Mouse (Mus musculus) G1E (cell line): ENCODE measurements around the gene Erv3. TPM values are rescaled to one million over a fixed set of nuclear protein-coding genes. Genes with fewer than 3 reads are reported as not detected.
"Not testable (repeated sequence)": the region's sequence is repeated elsewhere in the genome, so short reads cannot be mapped to it uniquely, and the experiment has no call there.

ENCODE experiments used
- ATAC-seq: 2 replicates; pipeline ENCODE4 v1.8.0; 2016; ENCODE audit warnings: mild to moderate bottlenecking; ENCODE audit not compliant: insufficient number of reproducible peaks, poor library complexity, low FRiP score, severe bottlenecking; ENCODE audit errors: extremely low read depth
- DNase-seq: peaks from one replicate; pipeline ENCODE4 v3.0.0; 2012; ENCODE audit warnings: low spot score
- H3K27me3 ChIP-seq: 2 replicates; pipeline ENCODE4 v1.6.1; 2012; ENCODE audit warnings: mild to moderate bottlenecking, low read length, inconsistent platforms; ENCODE audit not compliant: insufficient read depth
- H3K36me3 ChIP-seq: replicated peaks from 2 replicates; pipeline ENCODE3; 2012; ENCODE audit warnings: mild to moderate bottlenecking, inconsistent platforms
- H3K4me1 ChIP-seq: 2 replicates; pipeline ENCODE4 v1.6.1; 2012; ENCODE audit warnings: low read depth, low read length, inconsistent platforms, mixed read lengths; ENCODE audit not compliant: insufficient read depth
- H3K4me3 ChIP-seq: 2 replicates; pipeline ENCODE4 v1.5.1; 2012; ENCODE audit warnings: low read depth, mild to moderate bottlenecking, inconsistent platforms, low read length, moderate library complexity, mixed read lengths
- H3K9me3 ChIP-seq: replicated peaks from 2 replicates; pipeline ENCODE4 v1.6.1; 2012; ENCODE audit warnings: inconsistent platforms
- CTCF ChIP-seq: IDR thresholded peaks from 2 replicates; pipeline ENCODE4 v1.5.1; 2012; ENCODE audit warnings: low read depth, low read length, inconsistent platforms, mixed read lengths
- GATA1 ChIP-seq: IDR thresholded peaks from 2 replicates; pipeline ENCODE4 v1.6.1; 2012; ENCODE audit warnings: borderline replicate concordance, low read length, inconsistent platforms, mixed read lengths
- GATA2 ChIP-seq: IDR thresholded peaks from 2 replicates; pipeline ENCODE4 v1.6.1; 2012; ENCODE audit warnings: low read depth, low read length, inconsistent platforms, borderline replicate concordance
- POLR2AphosphoS5 ChIP-seq: IDR thresholded peaks from 2 replicates; pipeline ENCODE4 v1.6.1; 2012; ENCODE audit warnings: low read depth, low read length, inconsistent platforms; ENCODE audit not compliant: insufficient replicate concordance
- TAL1 ChIP-seq: conservative IDR thresholded peaks from 2 replicates; pipeline ENCODE4 v1.6.1; 2012; ENCODE audit warnings: low read depth, low read length, inconsistent platforms, mixed read lengths
- polyA plus RNA-seq: library from polyadenylated mRNA; stranded (reverse); fragments of >175 nt; gene quantifications from 2 replicates; pipeline ENCODE4 v1.2.3, GENCODE M21; 2012
- total RNA-seq, 2 experiments: library from RNA; stranded (forward) in 1 of 2; stranded (reverse) in 1 of 2; fragments of 200-1000 nt in 1 of 2; fragments of >200 nt in 1 of 2; fragmentation: Nextera tagmentation in 1 of 2; gene quantifications; 2 replicates each; pipeline ENCODE4 v1.2.3; 2014 to 2017

Erv3 gene
- total and polyA plus RNA-seq, 3 experiments, result 5.2 to 393 (median 62.5) TPM

DNA sequence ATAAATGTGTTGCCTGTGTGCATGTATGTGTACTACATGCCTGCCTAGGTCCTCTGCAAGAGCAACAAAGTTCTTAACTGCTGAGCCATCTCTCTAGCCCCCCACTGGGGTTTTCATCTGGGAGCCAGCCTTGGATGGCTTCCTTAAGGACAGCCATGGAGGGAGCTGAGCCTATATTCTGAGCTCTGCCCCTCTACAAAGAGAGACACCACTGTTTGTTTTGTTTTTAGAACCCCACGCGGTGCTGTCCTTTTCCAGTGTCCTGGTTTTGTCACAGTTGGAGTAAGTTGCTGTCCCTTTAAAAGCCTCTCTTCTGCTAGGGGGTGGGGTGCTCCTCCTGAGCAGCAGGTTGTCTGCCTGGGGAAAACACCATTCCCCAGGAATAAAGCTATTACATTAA lies 27.7 kb downstream of the Erv3 start:
- TF ChIP-seq POLR2AphosphoS5, result no peak
- no peak for TF ChIP-seq CTCF
- TF ChIP-seq GATA1, result no peak
- TF ChIP-seq GATA2, result no peak
- TF ChIP-seq TAL1, result no peak
- peaks cover 11% of the 10 kb centered on the region for H3K9me3 ChIP-seq
- H3K4me3 ChIP-seq, result no peak overlapping the region
- no peak for ATAC-seq
- H3K36me3 ChIP-seq, result no peaks in the 10 kb centered on the region
- peaks cover 24% of the 10 kb centered on the region for H3K4me1 ChIP-seq
- no peak for DNase-seq
- no peaks in the 10 kb centered on the region for H3K27me3 ChIP-seq

DNA sequence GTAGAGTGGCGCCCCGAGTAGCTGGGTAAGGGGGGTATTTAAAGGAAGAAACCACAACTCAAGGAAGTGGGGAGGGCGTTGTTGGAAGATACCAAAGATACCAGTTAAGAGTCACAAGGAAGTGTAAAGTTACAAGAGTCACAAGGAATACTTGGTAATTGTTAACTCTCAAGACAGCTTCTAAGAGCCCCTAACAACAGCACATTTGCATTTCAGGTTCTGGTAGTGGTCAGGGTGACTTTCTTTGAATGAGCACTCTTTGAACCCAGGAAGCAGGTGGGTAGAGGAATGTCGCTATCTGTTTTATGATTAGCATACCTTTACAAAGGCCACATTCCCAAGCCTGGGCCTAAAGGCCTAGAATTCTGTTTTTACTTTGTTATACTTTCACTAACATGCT lies 28.6 kb downstream of the Erv3 start:
- H3K27me3 ChIP-seq, DNase-seq, ATAC-seq, H3K36me3 ChIP-seq, H3K4me3 ChIP-seq: not testable (repeated sequence)
- Histone ChIP-seq H3K4me1 (peaks cover 33% of the 10 kb centered on the region), H3K9me3 (peaks cover 11% of the 10 kb centered on the region)

DNA sequence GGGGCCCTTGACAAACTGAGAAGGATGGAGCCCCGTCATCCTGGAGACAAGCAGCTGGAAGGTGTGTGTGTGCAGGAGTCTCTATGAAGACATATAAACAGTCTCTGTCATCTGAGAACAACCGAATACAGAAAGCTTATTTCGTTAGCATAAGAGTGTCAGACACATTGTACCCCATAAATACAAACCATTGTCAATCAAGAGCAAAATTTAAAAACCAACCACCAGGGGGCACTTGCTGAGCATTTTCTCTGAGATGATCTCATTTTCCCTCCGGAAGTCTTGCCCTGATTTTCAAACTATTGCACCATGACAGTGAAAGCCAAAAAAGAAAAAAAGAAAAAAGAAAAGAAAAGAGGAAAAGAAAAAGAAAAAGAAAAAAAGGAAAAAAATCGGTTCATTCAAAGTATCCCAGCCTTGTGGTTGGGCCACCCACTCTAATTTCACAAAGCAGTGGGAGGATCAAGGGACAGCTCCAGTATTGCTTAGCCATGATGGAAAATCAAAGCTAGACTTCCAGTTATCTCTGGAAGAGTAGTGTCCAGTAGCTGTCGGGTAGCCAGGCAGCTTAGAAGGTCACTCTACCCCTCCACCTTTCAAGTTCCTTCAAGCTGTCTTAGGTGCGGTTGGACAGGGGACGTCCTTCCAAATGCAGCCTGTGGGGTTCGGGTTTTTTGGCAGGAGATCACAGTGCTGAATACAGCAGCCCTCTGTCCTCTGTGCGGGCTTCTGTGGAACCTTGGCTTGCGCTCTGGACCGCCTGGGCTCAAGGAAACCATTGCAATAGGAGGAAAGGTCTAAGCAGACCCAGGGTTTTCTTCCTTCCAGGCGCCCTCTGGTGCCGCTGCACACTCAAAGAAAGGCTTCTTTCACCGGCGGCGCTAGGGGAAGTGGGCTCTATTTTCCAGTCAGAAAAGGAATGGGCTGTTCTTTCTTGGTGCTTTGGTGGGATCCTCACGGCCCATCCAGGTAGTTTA lies 31.3 kb downstream of the Erv3 start:
- H3K4me1 ChIP-seq, result peaks cover 59% of the 10 kb centered on the region
- no peaks in the 10 kb centered on the region for H3K36me3 ChIP-seq
- peaks cover 11% of the 10 kb centered on the region for H3K9me3 ChIP-seq
- H3K27me3 ChIP-seq, result no peaks in the 10 kb centered on the region
- ATAC-seq (no peak), DNase-seq (no peak)
- no peak for TF ChIP-seq POLR2AphosphoS5
- TF ChIP-seq TAL1, result no peak
- TF ChIP-seq GATA1, result no peak
- TF ChIP-seq CTCF, result peak; percentile 44; the same call in 1 of the 2 replicates
- no peak for TF ChIP-seq GATA2
- no peak overlapping the region for H3K4me3 ChIP-seq

DNA sequence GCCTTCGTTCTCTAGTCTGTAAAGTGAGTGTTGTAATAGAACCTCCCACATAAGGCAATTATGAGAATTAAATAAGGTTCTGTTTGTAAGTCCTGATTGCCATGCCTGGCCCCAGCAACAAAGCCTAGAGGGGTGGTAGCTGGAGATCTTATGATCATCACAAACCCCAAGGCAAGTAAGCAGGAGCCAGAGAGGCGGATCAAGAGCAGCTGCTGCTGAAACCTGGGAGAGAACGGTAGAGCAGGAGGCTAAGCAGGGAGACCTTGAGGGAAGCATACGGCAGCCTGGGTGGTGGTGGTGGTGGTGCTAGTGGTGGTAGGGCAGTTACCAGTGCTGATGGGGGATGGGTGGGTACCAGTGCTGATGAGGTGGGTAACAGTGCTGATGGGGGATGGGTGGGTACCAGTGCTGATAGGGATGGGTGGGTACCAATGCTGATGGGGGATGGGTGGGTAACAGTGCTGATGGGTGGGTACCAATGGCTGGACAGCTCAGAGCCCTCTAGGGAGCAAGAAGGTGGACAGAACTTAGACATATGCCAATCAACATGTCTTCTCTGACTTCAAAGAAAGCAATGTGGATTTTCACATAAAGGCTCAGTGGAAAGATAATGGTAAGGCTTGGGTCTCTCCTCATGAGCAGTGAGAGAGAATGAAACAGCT lies 32.4 kb downstream of the Erv3 start:
- Histone ChIP-seq H3K27me3 (no peaks in the 10 kb centered on the region; the same call in 1 of the 2 replicates), H3K36me3 (no peaks in the 10 kb centered on the region), H3K4me3 (peak overlapping the region; percentile 7; the same call in 1 of the 2 replicates), H3K4me1 (peaks cover 71% of the 10 kb centered on the region), H3K9me3 (peaks cover 11% of the 10 kb centered on the region)
- ATAC-seq (no peak), DNase-seq (no peak)
- no peak for TF ChIP-seq TAL1
- no peak for TF ChIP-seq POLR2AphosphoS5
- no peak for TF ChIP-seq GATA2
- no peak for TF ChIP-seq GATA1
- no peak for TF ChIP-seq CTCF

DNA sequence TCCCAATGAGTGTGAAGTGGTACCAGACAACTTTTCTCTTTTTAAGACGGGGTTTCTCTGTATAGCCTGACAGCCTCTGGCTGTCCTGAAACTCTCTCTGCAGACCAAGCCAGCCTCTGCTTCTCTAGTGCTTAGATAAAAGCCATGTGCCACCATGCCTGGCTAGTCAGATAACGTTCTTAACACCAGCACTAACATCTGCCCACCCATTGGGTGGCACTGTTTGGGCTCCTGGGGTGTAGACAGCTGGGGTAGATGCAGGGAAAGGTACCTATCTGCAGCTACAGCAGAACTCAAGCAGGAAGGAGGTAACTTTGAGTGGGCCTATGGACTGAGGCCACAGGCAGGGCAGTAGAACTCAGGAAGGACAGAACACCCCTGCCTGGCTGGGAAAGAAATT lies 34.0 kb downstream of the Erv3 start:
- Histone ChIP-seq H3K4me3 (no peak overlapping the region; the same call in 1 of the 2 replicates), H3K36me3 (no peaks in the 10 kb centered on the region), H3K9me3 (peaks cover 4% of the 10 kb centered on the region), H3K4me1 (peaks cover 82% of the 10 kb centered on the region), H3K27me3 (no peaks in the 10 kb centered on the region; the same call in 1 of the 2 replicates)
- TF ChIP-seq TAL1, result peak; percentile 71
- TF ChIP-seq GATA1, result no peak
- DNase-seq (peak; percentile 42), ATAC-seq (peak; percentile 72)

DNA sequence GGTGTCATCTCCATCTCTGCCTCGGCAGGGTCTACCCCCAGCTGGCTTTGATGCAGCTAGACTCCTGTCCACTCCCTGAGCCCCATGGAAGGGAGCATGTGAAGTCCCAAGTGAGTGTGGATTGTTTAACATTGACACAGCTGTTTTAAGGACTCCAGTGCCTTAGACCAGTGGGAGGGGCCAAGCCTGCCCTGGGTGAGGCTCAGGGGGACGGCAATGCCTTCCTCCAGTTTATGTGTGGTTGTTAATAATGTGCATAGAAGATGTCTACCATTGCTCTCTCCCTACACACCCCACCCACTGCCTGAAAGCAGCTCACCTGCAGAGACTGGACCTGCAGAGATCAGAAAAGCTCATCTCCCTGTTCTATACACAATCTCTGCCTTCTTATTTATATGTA lies 35.6 kb downstream of the Erv3 start:
- H3K9me3 ChIP-seq, result no peaks in the 10 kb centered on the region
- DNase-seq, result no peak
- H3K36me3 ChIP-seq, result no peaks in the 10 kb centered on the region
- no peak overlapping the region for H3K4me3 ChIP-seq
- no peaks in the 10 kb centered on the region; the same call in 1 of the 2 replicates for H3K27me3 ChIP-seq
- TF ChIP-seq GATA1 (no peak), CTCF (no peak), TAL1 (no peak), GATA2 (no peak), POLR2AphosphoS5 (no peak)
- ATAC-seq, result no peak
- peaks cover 86% of the 10 kb centered on the region for H3K4me1 ChIP-seq
